Mouse (Mus musculus) erythroblast, embryonic 14.5 days (primary cell): Measurements from ENCODE around the gene Ppp1r1a.

Source experiments
- GATA1 ChIP-seq: IDR thresholded peaks from 2 replicates; pipeline ENCODE4 v1.6.1; 2012; ENCODE audit warnings: low read length, inconsistent platforms, mixed read lengths
- TAL1 ChIP-seq: IDR thresholded peaks from 3 replicates; pipeline ENCODE4 v1.6.1; 2012; ENCODE audit warnings: low read length, inconsistent platforms, mixed read lengths

DNA sequence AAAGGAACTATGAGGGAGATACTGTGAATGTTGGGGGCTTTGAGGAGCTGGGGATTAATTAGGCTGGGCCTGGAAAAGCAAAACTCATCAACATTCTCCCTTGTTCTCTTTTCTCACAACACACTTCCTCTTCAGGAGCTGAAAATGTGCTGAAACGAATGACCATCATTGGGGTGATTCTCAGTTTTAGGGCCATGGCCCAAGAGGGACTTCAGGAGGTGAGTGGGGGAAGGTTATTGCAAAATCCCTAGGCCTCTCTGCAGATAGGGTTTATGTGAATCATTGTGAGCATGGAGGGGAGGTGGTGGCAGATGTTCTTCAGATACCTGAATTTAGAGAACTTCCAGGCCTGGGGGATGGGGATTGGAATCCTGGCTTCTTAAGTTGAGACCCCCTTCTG is 51.1 kb downstream of the Ppp1r1a start:
- TF ChIP-seq GATA1 (no peak), TAL1 (no peak)
